Mouse (Mus musculus) heart, adult 11 months (tissue): ENCODE measurements around the gene 4933407L21Rik.
A peak's percentile ranks its signal among the peaks of the same experiment; 100 is the strongest.

ENCODE experiments used
- DNase-seq: peaks from one replicate; pipeline ENCODE4 v3.0.0; 2022

Gene 4933407L21Rik

GRCm38 (mm10) chr1:85928057-85928687 lies at the start of gene 4933407L21Rik:
TSS of gene 4933407L21Rik (plus strand) at chr1:85928483.
- no peak for DNase-seq

DNA sequence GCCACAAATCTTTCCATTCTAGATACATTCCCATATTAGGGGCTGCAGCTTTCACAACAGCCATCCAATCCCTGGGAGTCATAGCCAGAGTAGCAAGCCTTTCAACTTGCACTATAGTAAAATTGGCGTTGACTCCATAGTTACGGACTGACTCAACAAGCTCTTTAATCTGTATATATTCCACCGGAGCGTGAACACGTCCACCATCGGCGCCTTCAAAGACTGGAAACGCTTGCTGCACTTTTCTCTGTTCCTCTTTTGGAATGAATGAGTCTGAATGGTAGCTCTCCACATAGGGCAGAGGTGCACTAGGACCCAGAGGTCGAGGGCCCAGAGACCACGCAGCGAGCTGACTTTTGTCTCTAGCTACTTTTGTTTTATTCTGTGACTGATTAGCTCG lies 46.3 kb upstream of the 4933407L21Rik start:
- no peak for DNase-seq

DNA sequence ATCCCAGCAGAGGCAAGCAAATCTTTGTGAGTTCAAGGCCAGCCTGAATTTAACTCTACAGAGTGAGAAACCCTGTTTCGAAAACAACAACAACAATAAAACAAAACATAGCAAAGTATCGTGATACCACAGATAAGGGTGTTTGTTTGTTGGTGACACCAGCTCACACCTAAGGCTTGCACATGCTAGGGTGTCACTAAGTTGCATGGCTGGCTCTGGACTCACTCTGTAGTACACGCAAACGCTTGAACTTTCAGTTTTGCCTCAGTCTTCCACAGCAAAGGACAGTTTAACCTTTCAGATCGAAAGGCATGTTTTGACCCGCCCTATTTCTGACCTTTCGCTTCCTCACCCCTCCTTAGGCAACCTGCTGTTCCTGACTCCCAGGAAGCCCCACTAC lies 41.1 kb upstream of the 4933407L21Rik start:
- no peak for DNase-seq

DNA sequence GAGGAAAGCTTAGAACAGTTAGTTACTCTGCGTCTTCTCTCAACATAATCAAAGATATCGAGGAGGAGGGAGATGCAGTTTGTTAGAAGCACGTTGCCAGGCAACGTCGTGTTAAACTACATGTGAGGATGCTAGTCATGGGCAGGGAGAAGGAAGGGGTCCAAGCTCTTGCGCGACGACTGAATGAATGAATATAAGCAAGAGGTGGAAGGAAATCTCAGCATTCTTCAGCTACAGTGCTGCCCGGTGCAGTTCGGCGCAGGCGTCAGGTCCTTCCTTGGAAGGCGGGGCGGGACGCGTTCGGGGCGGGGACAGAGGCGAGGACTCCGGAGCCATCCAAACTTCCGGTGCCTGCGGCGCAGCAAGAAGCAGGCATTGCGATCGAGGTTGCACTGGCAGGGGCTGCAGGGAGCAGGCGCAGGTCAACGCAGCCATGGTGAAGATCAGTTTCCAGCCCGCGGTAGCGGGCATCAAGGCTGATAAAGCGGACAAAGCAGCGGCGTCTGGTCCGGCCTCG lies 34.0 kb upstream of the 4933407L21Rik start, which contains the start of gene Itm2c:
TSS of gene Itm2c (plus strand) at position 51 of the 517 bp plus-strand sequence.
- peak; percentile 99 for DNase-seq

- DNase-seq = peak; percentile 94
These were observed 33.4 kb upstream of the 4933407L21Rik start for GRCm38 (mm10) chr1:85894748-85895360.

DNA sequence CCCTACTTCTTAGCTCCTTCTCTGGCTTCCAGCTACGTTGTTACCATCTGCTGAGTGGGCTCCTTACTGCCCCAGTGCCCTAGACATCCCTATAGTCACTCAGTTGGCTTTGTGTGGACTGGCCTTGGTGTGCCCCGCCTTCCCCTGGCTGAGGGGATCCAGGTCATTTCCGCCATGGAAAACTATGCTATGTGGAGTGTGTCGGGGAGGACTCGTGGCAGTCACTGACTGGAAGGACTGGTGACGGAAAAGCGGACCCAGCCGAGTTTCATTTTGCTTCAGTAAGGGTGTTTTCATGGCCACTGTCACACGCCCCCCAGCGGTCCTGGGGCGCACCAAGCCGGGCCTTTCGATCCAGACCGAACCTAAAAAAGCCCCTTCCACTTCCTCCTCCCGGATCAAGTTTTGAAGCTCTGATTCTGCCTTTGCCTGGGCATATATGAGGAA lies 32.9 kb upstream of the 4933407L21Rik start:
- peak; percentile 99 for DNase-seq

- no peak for DNase-seq
These were observed 32.2 kb upstream of the 4933407L21Rik start for GRCm38 (mm10) chr1:85896110-85896509.

DNA sequence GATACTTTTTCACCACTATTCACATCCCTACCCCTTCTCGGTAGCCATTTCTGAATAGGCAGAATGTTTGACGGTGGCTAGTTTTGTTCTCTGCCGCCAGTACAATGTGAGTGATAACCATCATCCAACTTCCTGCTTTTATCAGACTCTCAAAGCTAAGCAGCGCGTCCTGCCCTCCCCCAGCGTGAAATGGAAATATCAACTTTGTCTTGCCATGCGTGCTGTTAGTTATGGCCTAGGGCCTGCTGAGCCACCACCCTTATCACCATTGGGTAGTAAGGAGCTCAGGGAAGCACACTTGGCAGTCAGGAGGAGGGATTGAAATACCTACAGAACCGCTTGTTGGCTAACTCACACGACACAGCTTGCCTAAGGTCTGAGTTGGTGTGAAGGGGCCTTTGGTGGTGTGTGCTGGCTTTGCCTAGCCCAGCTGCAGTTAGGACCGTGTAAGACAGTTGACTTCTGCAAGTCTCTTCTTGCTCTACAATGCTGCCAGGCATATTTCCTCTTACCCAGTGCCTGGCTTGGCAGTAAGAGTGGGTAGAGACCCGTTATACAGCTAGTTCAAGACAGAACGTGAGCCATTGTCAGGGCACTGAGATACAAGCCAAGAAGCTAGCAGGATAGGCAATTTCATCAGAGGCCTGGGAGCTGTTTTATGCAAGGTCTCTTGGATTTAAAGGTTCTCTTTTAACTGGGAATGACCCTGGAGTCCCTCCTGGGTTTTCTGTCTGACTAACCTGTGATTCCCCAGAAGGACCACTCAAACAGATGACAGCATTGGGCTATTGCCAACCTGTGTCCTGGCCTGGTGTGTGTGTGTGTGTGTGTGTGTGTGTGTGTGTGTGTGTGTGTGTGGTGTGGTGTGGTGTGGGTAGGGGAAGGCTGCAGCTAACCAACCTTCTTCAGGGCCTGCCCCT lies 31.2 kb upstream of the 4933407L21Rik start:
- DNase-seq = peak; percentile 95

GRCm38 (mm10) chr1:85897901-85898760 lies 30.2 kb upstream of the 4933407L21Rik start:
- DNase-seq = no peak

GRCm38 (mm10) chr1:85898761-85899387 lies 29.4 kb upstream of the 4933407L21Rik start:
- DNase-seq = no peak

GRCm38 (mm10) chr1:85899388-85899761 lies 28.9 kb upstream of the 4933407L21Rik start:
- DNase-seq = no peak

GRCm38 (mm10) chr1:85900521-85901333 lies 27.6 kb upstream of the 4933407L21Rik start:
- DNase-seq = peak; percentile 95

GRCm38 (mm10) chr1:85901516-85902107 lies 26.7 kb upstream of the 4933407L21Rik start:
- peak; percentile 96 for DNase-seq

DNA sequence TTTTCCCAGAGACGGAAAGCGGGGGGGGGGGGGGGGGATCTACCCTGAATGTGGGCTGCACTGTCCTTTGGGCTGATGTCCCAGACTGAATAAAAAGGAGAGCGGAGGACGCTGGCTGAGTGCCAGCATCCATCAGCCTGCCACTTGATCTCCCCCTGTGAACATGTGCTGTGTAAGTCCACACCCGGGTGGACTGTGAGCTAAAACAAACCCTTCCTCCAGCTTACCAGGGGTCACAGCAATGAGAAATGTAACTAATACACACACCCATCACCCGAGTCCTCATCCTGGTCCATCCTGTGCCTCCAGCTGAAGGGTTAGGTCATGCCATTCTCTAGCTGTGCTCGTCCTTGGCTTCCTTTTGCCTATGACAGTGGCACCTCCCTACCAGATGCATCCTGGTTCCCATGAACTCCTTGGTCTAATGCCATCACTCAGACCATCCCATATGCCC lies 26.1 kb upstream of the 4933407L21Rik start:
- DNase-seq = peak; percentile 97

DNA sequence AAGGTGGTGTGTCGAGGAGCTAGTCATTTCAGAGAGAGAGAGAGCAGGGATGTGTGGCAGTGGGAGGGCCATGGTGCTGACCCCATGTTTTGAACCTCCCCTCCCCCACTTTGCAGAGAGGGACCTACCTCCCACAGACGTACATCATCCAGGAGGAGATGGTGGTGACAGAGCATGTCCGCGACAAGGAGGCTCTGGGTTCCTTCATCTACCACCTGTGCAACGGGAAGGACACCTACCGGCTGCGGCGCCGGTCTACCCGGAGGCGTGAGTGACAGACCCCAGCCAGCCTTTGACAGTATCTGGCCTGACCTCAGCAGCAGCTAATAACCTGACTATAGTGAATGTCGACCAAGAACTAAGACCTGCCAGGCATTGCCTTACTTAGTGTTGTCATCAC lies 21.4 kb upstream of the 4933407L21Rik start:
- no peak for DNase-seq

DNA sequence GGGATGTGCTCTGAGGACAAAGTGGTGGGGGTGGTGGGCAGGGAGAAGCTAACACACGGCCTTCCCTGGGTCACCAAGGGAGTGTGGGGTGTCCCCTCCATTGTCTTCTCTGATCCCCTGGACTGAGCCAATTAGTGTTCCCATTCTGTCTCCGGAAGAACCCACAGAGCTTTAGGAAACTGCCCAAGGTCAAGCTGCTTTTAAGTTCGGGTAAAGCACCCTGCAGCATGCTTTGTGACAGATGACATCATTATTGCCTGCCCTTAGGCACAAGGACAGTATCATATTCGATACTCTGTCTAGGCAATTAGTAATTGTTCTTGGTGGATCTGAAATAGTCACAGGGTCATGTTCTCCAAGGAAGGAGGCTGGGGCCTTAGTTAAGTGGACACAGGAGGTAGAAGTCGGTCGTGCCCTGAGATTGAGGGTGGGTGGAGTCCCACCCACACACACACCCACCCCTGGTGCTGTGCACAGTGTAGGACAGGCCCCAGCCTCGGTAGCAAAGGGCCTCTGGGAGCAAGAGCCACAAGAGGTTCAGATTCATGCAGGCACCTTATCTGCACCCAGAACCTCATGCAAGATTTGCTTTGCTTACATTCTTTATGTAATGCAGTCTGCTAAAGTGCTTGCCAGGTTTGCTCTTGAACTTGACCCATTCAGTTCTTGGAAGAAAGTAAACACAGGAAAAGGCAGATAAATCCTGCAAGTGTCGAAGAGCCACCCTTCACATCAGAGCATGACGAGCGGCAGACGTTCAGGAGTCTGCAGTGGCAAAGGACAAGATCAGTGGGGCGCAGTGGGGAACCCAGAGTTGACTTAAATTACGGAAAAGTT lies 19.3 kb upstream of the 4933407L21Rik start:
- no peak for DNase-seq

DNA sequence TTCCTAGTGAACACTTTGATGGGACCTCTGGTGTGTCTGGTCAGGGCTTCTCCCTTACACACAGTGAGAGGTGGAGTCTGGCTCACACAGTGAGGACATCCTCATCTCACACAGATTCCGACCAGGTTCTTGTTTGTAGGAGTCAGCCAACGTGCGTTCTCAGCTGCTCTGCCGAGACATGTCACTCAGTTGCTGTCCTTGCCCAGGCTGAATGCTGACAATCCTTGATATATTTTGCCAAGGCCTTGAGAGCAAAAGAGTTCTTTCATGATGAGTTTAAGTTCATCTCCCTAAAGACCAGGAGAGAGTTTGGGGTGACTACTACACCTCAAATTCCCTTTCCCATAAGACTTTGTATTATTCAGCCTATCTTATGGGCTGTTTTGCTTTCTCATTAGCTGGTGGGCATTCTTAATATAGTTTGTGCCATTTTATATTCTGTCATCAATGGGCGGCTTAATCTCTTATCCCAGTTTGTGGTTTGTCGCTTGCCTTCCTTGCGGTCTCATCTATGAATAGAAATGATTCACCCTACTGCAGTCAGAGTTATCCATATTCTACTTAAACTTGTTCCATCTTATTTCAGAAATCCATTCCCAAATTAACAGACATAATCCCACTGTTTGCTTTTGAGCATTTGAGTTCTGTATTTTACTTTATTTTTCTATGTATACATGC lies 15.1 kb upstream of the 4933407L21Rik start:
- no peak for DNase-seq

DNA sequence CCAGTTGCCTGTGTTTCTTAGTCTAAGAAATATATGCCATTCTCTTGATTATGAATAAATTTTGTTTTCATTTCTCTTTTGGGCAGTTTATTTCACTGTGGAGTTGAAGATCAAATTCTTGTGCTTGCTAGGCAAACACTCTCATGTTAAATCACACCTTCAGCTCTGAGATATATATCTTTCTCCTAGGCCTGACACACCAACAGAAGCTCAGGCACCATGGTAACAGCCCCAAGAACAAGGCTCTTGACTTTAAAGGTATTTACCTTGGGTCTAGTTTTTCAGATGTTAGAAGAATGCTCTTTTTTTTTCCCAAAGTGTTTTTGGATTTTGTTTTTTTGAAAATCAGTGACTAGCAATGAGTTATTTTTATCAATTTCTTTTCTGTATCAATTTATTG lies 12.4 kb upstream of the 4933407L21Rik start:
- DNase-seq = no peak
